Mouse (Mus musculus) E14TG2a.4 (cell line): ENCODE data around the gene Erfe.

ENCODE experiments used
- CTCF ChIP-seq: conservative IDR thresholded peaks from 2 replicates; pipeline ENCODE4 v1.5.1; 2014; ENCODE audit warnings: low read length
- POU5F1 ChIP-seq: IDR thresholded peaks from 2 replicates; pipeline ENCODE4 v1.6.1; 2014; ENCODE audit warnings: low read length, borderline replicate concordance

DNA sequence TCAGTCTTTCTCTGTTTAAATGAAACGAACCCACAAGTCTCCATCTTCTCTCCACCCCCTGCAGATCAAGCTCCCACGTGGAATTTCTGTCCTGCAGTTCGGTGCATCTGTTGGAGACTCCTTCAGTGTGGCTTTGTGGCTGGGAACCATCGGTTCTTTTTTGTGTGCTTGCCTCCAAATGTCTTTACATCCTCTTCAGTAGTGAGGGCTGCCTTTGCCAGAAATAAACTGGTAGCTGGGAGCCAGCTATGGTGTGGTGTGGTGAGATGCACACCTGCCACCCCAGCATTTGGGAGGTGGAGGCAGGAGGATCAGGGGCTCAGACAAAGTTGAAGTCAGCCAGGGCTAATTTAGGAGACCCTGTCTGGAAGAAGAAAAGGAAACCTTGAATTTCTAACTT is 34.1 kb upstream of the Erfe start:
- TF ChIP-seq CTCF (no peak), POU5F1 (no peak)
